Mouse (Mus musculus): ENCODE measurements around the gene Uxs1. TPM values are rescaled to one million over a fixed set of nuclear protein-coding genes. Genes with fewer than 3 reads are reported as not detected.

Uxs1 gene
- polyA plus RNA-seq, 1 experiment, result 16.3 TPM

DNA sequence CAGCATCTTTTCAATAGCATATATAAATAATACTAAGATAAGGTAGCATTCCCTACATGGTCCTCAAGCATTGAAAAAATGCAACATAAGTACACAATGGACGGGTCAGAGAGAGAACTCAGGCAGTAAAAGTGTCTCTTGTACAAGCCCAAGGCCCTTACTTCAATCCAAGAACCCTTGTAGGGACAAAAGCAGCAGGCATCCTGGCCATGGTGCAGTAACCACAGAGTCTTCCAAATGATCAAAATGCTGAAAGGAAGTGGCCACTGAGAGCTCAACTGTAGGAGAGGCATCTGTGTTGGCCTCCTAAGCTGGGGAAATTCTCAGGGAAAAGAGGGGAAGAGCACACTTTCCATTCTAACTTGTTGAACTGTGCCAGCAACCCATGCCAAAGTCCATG, 2.5 kb upstream of the Uxs1 start:
- peaks cover 4% of the 10 kb centered on the region for H3K4me1 ChIP-seq (ENCODE audit: control insufficient read depth, insufficient read depth, low read length)
- TF ChIP-seq POLR2A (IDR thresholded peaks at IDR 0.05; ENCODE audit: borderline replicate concordance, low read depth, low read length), result no peak
- no peak for TF ChIP-seq CTCF (IDR thresholded peaks at IDR 0.05; ENCODE audit: low read depth, low read length)
- H3K4me3 ChIP-seq (ENCODE audit: insufficient read depth, low read length), result no peak overlapping the region
- no peak overlapping the region for H3K27ac ChIP-seq (ENCODE audit: insufficient read depth, low read depth, low read length)

- TF ChIP-seq CTCF (IDR thresholded peaks at IDR 0.05; ENCODE audit: low read depth, low read length) (no peak), POLR2A (IDR thresholded peaks at IDR 0.05; ENCODE audit: borderline replicate concordance, low read depth, low read length) (no peak)
- peaks cover 4% of the 10 kb centered on the region for H3K4me1 ChIP-seq (ENCODE audit: control insufficient read depth, insufficient read depth, low read length)
- peak overlapping the region; percentile 88 for H3K4me3 ChIP-seq (ENCODE audit: insufficient read depth, low read length)
- H3K27ac ChIP-seq (ENCODE audit: insufficient read depth, low read depth, low read length), result peak overlapping the region; percentile 38
Observed at GRCm38 (mm10) chr1:43827002-43827762, 418 bp downstream of the Uxs1 start.

GRCm38 (mm10) chr1:43826628-43827001, 985 bp downstream of the Uxs1 start:
- H3K4me3 ChIP-seq (ENCODE audit: insufficient read depth, low read length), result peak overlapping the region; percentile 88
- H3K27ac ChIP-seq (ENCODE audit: insufficient read depth, low read depth, low read length), result no peak overlapping the region
- no peak for TF ChIP-seq POLR2A (IDR thresholded peaks at IDR 0.05; ENCODE audit: borderline replicate concordance, low read depth, low read length)
- no peak for TF ChIP-seq CTCF (IDR thresholded peaks at IDR 0.05; ENCODE audit: low read depth, low read length)
- peaks cover 6% of the 10 kb centered on the region for H3K4me1 ChIP-seq (ENCODE audit: control insufficient read depth, insufficient read depth, low read length)

- H3K4me3 ChIP-seq (ENCODE audit: insufficient read depth, low read length), result no peak overlapping the region
- H3K27ac ChIP-seq (ENCODE audit: insufficient read depth, low read depth, low read length), result no peak overlapping the region
- peaks cover 13% of the 10 kb centered on the region for H3K4me1 ChIP-seq (ENCODE audit: control insufficient read depth, insufficient read depth, low read length)
- no peak for TF ChIP-seq CTCF (IDR thresholded peaks at IDR 0.05; ENCODE audit: low read depth, low read length)
- TF ChIP-seq POLR2A (IDR thresholded peaks at IDR 0.05; ENCODE audit: borderline replicate concordance, low read depth, low read length), result no peak
Observed at GRCm38 (mm10) chr1:43823406-43823805, 4.2 kb downstream of the Uxs1 start.

DNA sequence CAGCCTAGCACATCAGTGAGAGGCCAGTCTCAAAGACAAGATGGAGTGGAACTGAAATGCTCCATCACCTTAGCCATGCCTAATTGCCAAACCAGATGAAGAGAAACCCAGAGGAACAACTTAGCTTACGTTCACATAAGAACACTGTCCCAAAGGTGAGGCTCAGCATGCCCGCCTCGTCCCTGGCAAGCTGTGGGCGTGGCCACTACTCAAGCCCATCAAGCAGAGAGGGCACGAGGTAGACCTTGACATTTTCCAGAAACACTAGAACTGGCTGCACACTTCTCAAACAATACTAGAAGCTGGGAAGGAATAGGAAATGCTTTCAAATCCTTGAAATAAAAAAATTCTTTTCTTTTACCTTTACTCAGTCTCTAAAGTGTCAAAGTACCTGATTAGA, 5.0 kb downstream of the Uxs1 start:
- TF ChIP-seq CTCF (IDR thresholded peaks at IDR 0.05; ENCODE audit: low read depth, low read length) (no peak), POLR2A (IDR thresholded peaks at IDR 0.05; ENCODE audit: borderline replicate concordance, low read depth, low read length) (no peak)
- Histone ChIP-seq H3K27ac (ENCODE audit: insufficient read depth, low read depth, low read length) (no peak overlapping the region), H3K4me3 (ENCODE audit: insufficient read depth, low read length) (no peak overlapping the region), H3K4me1 (ENCODE audit: control insufficient read depth, insufficient read depth, low read length) (peaks cover 17% of the 10 kb centered on the region)

DNA sequence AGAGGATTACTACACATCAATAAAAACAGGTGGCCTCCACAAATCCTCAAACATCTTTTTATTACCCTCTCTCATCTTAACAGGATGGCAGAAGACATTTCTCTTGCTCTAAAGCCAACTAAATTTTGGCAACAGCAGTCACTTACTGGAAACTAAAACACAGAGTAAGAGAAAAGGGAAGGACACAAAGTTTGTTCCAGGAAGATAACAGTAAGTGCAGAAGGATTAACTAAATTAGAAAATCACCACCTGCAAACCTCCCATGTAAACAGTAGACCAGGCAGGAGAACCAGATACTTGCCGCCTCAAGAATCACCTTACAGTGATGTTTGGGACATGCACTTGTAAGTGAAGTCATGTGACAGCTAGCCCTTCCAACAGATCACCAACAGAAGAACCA, 5.8 kb downstream of the Uxs1 start:
- Histone ChIP-seq H3K27ac (ENCODE audit: insufficient read depth, low read depth, low read length) (no peak overlapping the region), H3K4me1 (ENCODE audit: control insufficient read depth, insufficient read depth, low read length) (peaks cover 20% of the 10 kb centered on the region), H3K4me3 (ENCODE audit: insufficient read depth, low read length) (no peak overlapping the region)
- TF ChIP-seq CTCF (IDR thresholded peaks at IDR 0.05; ENCODE audit: low read depth, low read length) (no peak), POLR2A (IDR thresholded peaks at IDR 0.05; ENCODE audit: borderline replicate concordance, low read depth, low read length) (no peak)

DNA sequence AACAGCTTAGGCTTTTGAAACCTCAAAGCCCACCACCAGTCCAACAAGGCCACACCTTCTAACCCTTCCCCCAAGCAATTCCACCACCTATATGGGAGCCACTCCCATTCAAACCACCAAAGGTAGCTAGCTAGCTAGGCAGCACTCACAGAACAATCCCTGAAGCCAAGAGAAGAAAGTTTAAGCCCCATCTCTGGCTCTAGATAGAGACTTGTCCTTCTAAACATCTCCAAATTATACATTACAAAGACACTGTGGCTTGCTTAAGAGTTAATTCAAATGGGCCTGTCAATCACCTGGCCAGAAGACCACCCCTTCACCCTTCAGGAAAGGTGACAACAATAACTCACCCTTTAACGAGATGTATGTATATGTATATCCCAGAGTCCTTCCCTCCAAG, 7.0 kb downstream of the Uxs1 start:
- Histone ChIP-seq H3K27ac (ENCODE audit: insufficient read depth, low read depth, low read length) (no peak overlapping the region), H3K4me3 (ENCODE audit: insufficient read depth, low read length) (no peak overlapping the region), H3K4me1 (ENCODE audit: control insufficient read depth, insufficient read depth, low read length) (peaks cover 16% of the 10 kb centered on the region)
- TF ChIP-seq CTCF (IDR thresholded peaks at IDR 0.05; ENCODE audit: low read depth, low read length) (no peak), POLR2A (IDR thresholded peaks at IDR 0.05; ENCODE audit: borderline replicate concordance, low read depth, low read length) (no peak)

- Histone ChIP-seq H3K4me3 (ENCODE audit: insufficient read depth, low read length) (no peak overlapping the region), H3K4me1 (ENCODE audit: control insufficient read depth, insufficient read depth, low read length) (peaks cover 19% of the 10 kb centered on the region), H3K27ac (ENCODE audit: insufficient read depth, low read depth, low read length) (no peak overlapping the region)
- no peak for TF ChIP-seq CTCF (IDR thresholded peaks at IDR 0.05; ENCODE audit: low read depth, low read length)
- TF ChIP-seq POLR2A (IDR thresholded peaks at IDR 0.05; ENCODE audit: borderline replicate concordance, low read depth, low read length), result no peak
Observed at GRCm38 (mm10) chr1:43819091-43819490, 8.5 kb downstream of the Uxs1 start.

DNA sequence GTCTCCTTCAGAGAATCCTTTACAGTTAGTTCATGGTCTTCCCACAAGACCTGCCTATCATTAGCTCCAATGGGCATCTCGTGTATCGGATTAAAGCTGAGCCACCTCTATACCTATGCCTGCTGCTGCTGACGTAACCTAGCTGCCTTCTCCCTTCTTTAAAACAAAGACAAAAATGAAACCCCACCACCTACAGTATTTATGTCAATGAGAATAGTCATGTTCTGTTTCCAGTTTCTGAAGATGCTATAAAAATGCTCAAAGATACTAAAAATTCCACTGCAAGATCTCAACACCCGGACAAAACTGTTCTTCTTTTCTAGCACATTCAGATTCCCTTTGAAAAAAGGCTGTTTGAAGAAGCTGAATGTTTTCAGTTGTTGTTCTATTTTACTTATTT, 9.2 kb downstream of the Uxs1 start:
- peaks cover 24% of the 10 kb centered on the region for H3K4me1 ChIP-seq (ENCODE audit: control insufficient read depth, insufficient read depth, low read length)

GRCm38 (mm10) chr1:43811764-43812163, 15.8 kb downstream of the Uxs1 start:
- Histone ChIP-seq H3K4me1 (ENCODE audit: control insufficient read depth, insufficient read depth, low read length) (peaks cover 35% of the 10 kb centered on the region), H3K27ac (ENCODE audit: insufficient read depth, low read depth, low read length) (no peak overlapping the region), H3K4me3 (ENCODE audit: insufficient read depth, low read length) (no peak overlapping the region)
- no peak for TF ChIP-seq POLR2A (IDR thresholded peaks at IDR 0.05; ENCODE audit: borderline replicate concordance, low read depth, low read length)
- TF ChIP-seq CTCF (IDR thresholded peaks at IDR 0.05; ENCODE audit: low read depth, low read length), result no peak

More for the DNA sequence above, 9.2 kb downstream of the Uxs1 start:
- TF ChIP-seq POLR2A (IDR thresholded peaks at IDR 0.05; ENCODE audit: borderline replicate concordance, low read depth, low read length) (no peak), CTCF (IDR thresholded peaks at IDR 0.05; ENCODE audit: low read depth, low read length) (no peak)
- no peak overlapping the region for H3K4me3 ChIP-seq (ENCODE audit: insufficient read depth, low read length)
- H3K27ac ChIP-seq (ENCODE audit: insufficient read depth, low read depth, low read length), result no peak overlapping the region
